Mouse (Mus musculus) MEL (cell line): Measurements from ENCODE around the gene Ucp2. TPM values are rescaled to one million over a fixed set of nuclear protein-coding genes. Genes with fewer than 3 reads are reported as not detected.

ENCODE experiments used
- DNase-seq: peaks from one replicate; pipeline ENCODE4 v3.0.0; 2011; ENCODE audit warnings: low read depth, low spot score
- H3K27ac ChIP-seq: 2 replicates; pipeline ENCODE4 v1.5.1; 2012; ENCODE audit warnings: low read depth, mild to moderate bottlenecking, control low read depth, low read length, moderate library complexity; ENCODE audit not compliant: control insufficient read depth
- H3K27me3 ChIP-seq, 2 experiments: fragments of 150-350 bp in 1 of 2; sonication (generic) in 1 of 2; 2 replicates each; pipeline ENCODE4 v1.6.1; 2012; ENCODE audit warnings: low read length in 2 of 2, mild to moderate bottlenecking in 2 of 2, improper control_type of control experiment in 1 of 2, moderate library complexity in 1 of 2; ENCODE audit not compliant: insufficient read depth in 2 of 2, control insufficient read depth in 1 of 2
- H3K36me3 ChIP-seq, 2 experiments: 2 replicates each; pipeline ENCODE4 v1.6.1; 2012 to 2014; ENCODE audit warnings: low read length in 2 of 2, improper control_type of control experiment in 1 of 2, inconsistent platforms in 1 of 2, mild to moderate bottlenecking in 1 of 2; ENCODE audit not compliant: insufficient read depth in 2 of 2, control insufficient read depth in 1 of 2
- H3K4me1 ChIP-seq, 2 experiments: fragments of 150-350 bp in 1 of 2; sonication (generic) in 1 of 2; 2 replicates each; pipeline ENCODE4 v1.6.1; 2012; ENCODE audit warnings: low read length in 2 of 2, improper control_type of control experiment in 1 of 2, mild to moderate bottlenecking in 1 of 2; ENCODE audit not compliant: insufficient read depth in 2 of 2, control insufficient read depth in 1 of 2
- H3K4me3 ChIP-seq, 2 experiments: fragments of 150-350 bp in 1 of 2; sonication (generic) in 1 of 2; 2 replicates each; pipeline ENCODE4 v1.5.1; 2012; ENCODE audit warnings: low read depth in 2 of 2, low read length in 2 of 2, mild to moderate bottlenecking in 2 of 2, moderate library complexity in 2 of 2, control low read depth in 1 of 2, improper control_type of control experiment in 1 of 2; ENCODE audit not compliant: control insufficient read depth in 1 of 2, insufficient read depth in 1 of 2
- H3K79me2 ChIP-seq: 2 replicates; pipeline ENCODE4 v1.6.1; 2012; ENCODE audit warnings: mild to moderate bottlenecking, low read length, moderate library complexity; ENCODE audit not compliant: control insufficient read depth, poor library complexity, insufficient read depth
- H3K9ac ChIP-seq: 2 replicates; pipeline ENCODE4 v1.6.1; 2012; ENCODE audit warnings: low read depth, mild to moderate bottlenecking, control low read depth, low read length, moderate library complexity; ENCODE audit not compliant: control insufficient read depth, poor library complexity, severe bottlenecking
- H3K9me3 ChIP-seq: fragments of 150-350 bp; sonication (generic); replicated peaks from 2 replicates; pipeline ENCODE4 v1.6.1; 2012; ENCODE audit warnings: mild to moderate bottlenecking, low read length, improper control_type of control experiment, moderate library complexity; ENCODE audit not compliant: insufficient read depth
- BHLHE40 ChIP-seq: IDR thresholded peaks from 2 replicates; pipeline ENCODE4 v1.6.1; 2012; ENCODE audit warnings: low read depth, mild to moderate bottlenecking, inconsistent platforms, low read length, improper control_type of control experiment, borderline replicate concordance
- CTCF ChIP-seq, 3 experiments: IDR thresholded peaks in 2 of 3; conservative IDR thresholded peaks in 1 of 3; 2 replicates each; pipeline ENCODE4 v1.5.1; 2011 to 2012; ENCODE audit warnings: low read length in 3 of 3, low read depth in 2 of 3, mild to moderate bottlenecking in 2 of 3, improper control_type of control experiment in 1 of 3, inconsistent platforms in 1 of 3, mixed read lengths in 1 of 3, moderate library complexity in 1 of 3; ENCODE audit not compliant: control insufficient read depth in 1 of 3, insufficient read depth in 1 of 3, poor library complexity in 1 of 3, severe bottlenecking in 1 of 3
- E2F4 ChIP-seq: IDR thresholded peaks from 2 replicates; pipeline ENCODE4 v1.6.1; 2011; ENCODE audit warnings: low read depth, low read length, improper control_type of control experiment, borderline replicate concordance
- EP300 ChIP-seq, 2 experiments: IDR thresholded peaks; 2 replicates each; pipeline ENCODE4 v1.6.1; 2011; ENCODE audit warnings: improper control_type of control experiment in 2 of 2, low read length in 2 of 2, low read depth in 1 of 2, mild to moderate bottlenecking in 1 of 2
- ETS1 ChIP-seq: IDR thresholded peaks from 2 replicates; pipeline ENCODE4 v1.6.1; 2012; ENCODE audit warnings: low read depth, mild to moderate bottlenecking, inconsistent platforms, low read length, improper control_type of control experiment, moderate library complexity
- GABPA ChIP-seq: IDR thresholded peaks from 2 replicates; pipeline ENCODE4 v1.6.1; 2012; ENCODE audit warnings: low read depth, mild to moderate bottlenecking, inconsistent platforms, low read length, improper control_type of control experiment, moderate library complexity
- GATA1 ChIP-seq: IDR thresholded peaks from 2 replicates; pipeline ENCODE4 v1.6.1; 2011; ENCODE audit warnings: low read depth, low read length, improper control_type of control experiment
- HCFC1 ChIP-seq: IDR thresholded peaks from 2 replicates; pipeline ENCODE4 v1.6.1; 2012; ENCODE audit warnings: low read depth, mild to moderate bottlenecking, inconsistent platforms, low read length, improper control_type of control experiment, moderate library complexity
- JUND ChIP-seq: IDR thresholded peaks from 2 replicates; pipeline ENCODE4 v1.6.1; 2011; ENCODE audit warnings: low read depth, mild to moderate bottlenecking, improper control_type of control experiment, low read length
- MAX ChIP-seq: IDR thresholded peaks from 2 replicates; pipeline ENCODE4 v1.6.1; 2011; ENCODE audit warnings: low read length, improper control_type of control experiment
- MEF2A ChIP-seq: IDR thresholded peaks from 2 replicates; pipeline ENCODE4 v1.6.1; 2014; ENCODE audit warnings: low read depth, mild to moderate bottlenecking, inconsistent platforms, low read length, improper control_type of control experiment; ENCODE audit not compliant: poor library complexity, insufficient replicate concordance, severe bottlenecking; ENCODE audit errors: extremely low read depth
- MYB ChIP-seq: IDR thresholded peaks from 2 replicates; pipeline ENCODE4 v1.6.1; 2011; ENCODE audit warnings: mild to moderate bottlenecking, low read depth, low read length, improper control_type of control experiment
- MYC ChIP-seq: IDR thresholded peaks from 2 replicates; pipeline ENCODE4 v1.6.1; 2011; ENCODE audit warnings: low read depth, mild to moderate bottlenecking, low read length, improper control_type of control experiment, moderate library complexity
- NRF1 ChIP-seq: IDR thresholded peaks from 2 replicates; pipeline ENCODE4 v1.6.1; 2014; ENCODE audit warnings: low read depth, mild to moderate bottlenecking, inconsistent platforms, low read length, improper control_type of control experiment, moderate library complexity; ENCODE audit not compliant: poor library complexity, insufficient read depth, severe bottlenecking
- POLR2AphosphoS5 ChIP-seq: IDR thresholded peaks from 2 replicates; pipeline ENCODE4 v1.6.1; 2012; ENCODE audit warnings: low read depth, borderline replicate concordance, mild to moderate bottlenecking, inconsistent platforms, low read length, moderate library complexity, mixed read lengths
- RAD21 ChIP-seq: IDR thresholded peaks from 2 replicates; pipeline ENCODE4 v1.6.1; 2011; ENCODE audit warnings: mild to moderate bottlenecking, low read depth, low read length, improper control_type of control experiment
- RCOR1 ChIP-seq: IDR thresholded peaks from 2 replicates; pipeline ENCODE4 v1.6.1; 2012; ENCODE audit warnings: low read depth, mild to moderate bottlenecking, inconsistent platforms, low read length, improper control_type of control experiment
- SIN3A ChIP-seq: IDR thresholded peaks from 2 replicates; pipeline ENCODE4 v1.6.1; 2012; ENCODE audit warnings: low read length, improper control_type of control experiment, inconsistent platforms
- SMC3 ChIP-seq: IDR thresholded peaks from 2 replicates; pipeline ENCODE4 v1.6.1; 2011; ENCODE audit warnings: low read depth, low read length, improper control_type of control experiment
- TBP ChIP-seq: IDR thresholded peaks from 2 replicates; pipeline ENCODE4 v1.8.0; 2011; ENCODE audit warnings: low read depth, low read length, improper control_type of control experiment
- UBTF ChIP-seq: IDR thresholded peaks from 2 replicates; pipeline ENCODE4 v1.6.1; 2012; ENCODE audit warnings: low read depth, mild to moderate bottlenecking, inconsistent platforms, low read length, improper control_type of control experiment, moderate library complexity, borderline replicate concordance; ENCODE audit not compliant: insufficient read depth
- USF1 ChIP-seq: IDR thresholded peaks from 2 replicates; pipeline ENCODE4 v1.6.1; 2014; ENCODE audit warnings: low read depth, mild to moderate bottlenecking, inconsistent platforms, low read length, improper control_type of control experiment, moderate library complexity
- USF2 ChIP-seq, 2 experiments: IDR thresholded peaks; 2 replicates each; pipeline ENCODE4 v1.6.1; 2011 to 2012; ENCODE audit warnings: improper control_type of control experiment in 2 of 2, low read length in 2 of 2, borderline replicate concordance in 1 of 2, inconsistent platforms in 1 of 2, low read depth in 1 of 2, mild to moderate bottlenecking in 1 of 2; ENCODE audit not compliant: insufficient read depth in 1 of 2
- ZC3H11A ChIP-seq: IDR thresholded peaks from 2 replicates; pipeline ENCODE4 v1.6.1; 2012; ENCODE audit warnings: low read depth, mild to moderate bottlenecking, inconsistent platforms, low read length, improper control_type of control experiment
- ZKSCAN1 ChIP-seq: IDR thresholded peaks from 2 replicates; pipeline ENCODE4 v1.6.1; 2012; ENCODE audit warnings: low read depth, mild to moderate bottlenecking, inconsistent platforms, low read length, improper control_type of control experiment, moderate library complexity
- polyA plus RNA-seq, 2 experiments: library from polyadenylated mRNA; stranded (reverse) in 1 of 2; unstranded in 1 of 2; fragments of >175 nt in 1 of 2; fragments of >200 nt in 1 of 2; gene quantifications; 2 replicates each; pipeline versions ENCODE4 v1.2.1 to v1.2.4; 2012; ENCODE audit warnings: low replicate concordance in 2 of 2, low read depth in 1 of 2; ENCODE audit not compliant: insufficient read length in 2 of 2, insufficient read depth in 1 of 2, missing spikeins in 1 of 2
- total RNA-seq: library from RNA; depleted of rRNA; stranded (reverse); fragments of 300-350 nt; gene quantifications from 2 replicates; pipeline ENCODE4 v1.2.3, GENCODE M21; 2012

Gene Ucp2
- total and polyA plus RNA-seq, 3 experiments, result 139 to 724 TPM; not detected in 1

- H3K4me1 ChIP-seq, result peaks cover 11 to 14% of the 10 kb centered on the region in 2 experiments
- H3K36me3 ChIP-seq, result peaks cover 0 to 14% of the 10 kb centered on the region in 2 experiments; a peak in 3 of 4 replicates
- H3K27me3 ChIP-seq, result no peaks in the 10 kb centered on the region
- H3K4me3 ChIP-seq, result no peak overlapping the region
- H3K79me2 ChIP-seq, result no peaks in the 10 kb centered on the region
- no peaks in the 10 kb centered on the region for H3K9me3 ChIP-seq
- H3K27ac ChIP-seq, result no peak overlapping the region
- no peak for TF ChIP-seq POLR2AphosphoS5
- peak in 1 of 2 experiments; percentile 19; a peak in 1 of 4 replicates for TF ChIP-seq EP300 (IDR thresholded peaks at IDR 0.05; ENCODE audit: low read depth in 1 of 2, low read length in 2 of 2)
- peak; percentile 93 for TF ChIP-seq ETS1
- no peak for TF ChIP-seq SMC3
- TF ChIP-seq RCOR1, result no peak
- TF ChIP-seq HCFC1, result 0 out of 2 replicates have a peak, but pooled peaks have one; percentile 44
- TF ChIP-seq USF2 (IDR thresholded peaks at IDR 0.05; ENCODE audit: borderline replicate concordance in 1 of 2, insufficient read depth in 1 of 2, low read depth in 1 of 2, low read length in 2 of 2), result 0 out of 4 replicates have a peak, but pooled peaks of 1 of the 2 experiments have one; percentile 29
- TF ChIP-seq ZKSCAN1, result no peak
- no peak for TF ChIP-seq SIN3A
- peak; percentile 77 for TF ChIP-seq USF1
- TF ChIP-seq GATA1, result peak; percentile 41; the same call in 1 of the 2 replicates
- TF ChIP-seq CTCF (IDR thresholded peaks at IDR 0.05 in 2 of 3, conservative IDR thresholded peaks at IDR 0.05 in 1 of 3; ENCODE audit: control insufficient read depth in 1 of 3, insufficient read depth in 1 of 3, low read depth in 2 of 3, low read length in 3 of 3, poor library complexity in 1 of 3, severe bottlenecking in 1 of 3), result peak in 2 of 3 experiments; percentile 17 to 22; a peak in 2 of 6 replicates
- peak; percentile 39 for DNase-seq
- no peak overlapping the region for H3K9ac ChIP-seq
Measured at GRCm38 (mm10) chr7:100458153-100458552, 35.0 kb upstream of the Ucp2 start.

- H3K9ac ChIP-seq, result no peak overlapping the region
- DNase-seq, result no peak
- no peak overlapping the region for H3K27ac ChIP-seq
- no peaks in the 10 kb centered on the region for H3K9me3 ChIP-seq
- no peak overlapping the region for H3K4me3 ChIP-seq
- H3K36me3 ChIP-seq, result peaks cover 0 to 21% of the 10 kb centered on the region in 2 experiments; a peak in 3 of 4 replicates
- peaks cover 15 to 22% of the 10 kb centered on the region in 2 experiments for H3K4me1 ChIP-seq
- no peak for TF ChIP-seq MYB
- no peak for TF ChIP-seq TBP
- no peak for TF ChIP-seq GABPA
- TF ChIP-seq ZC3H11A, result no peak
- no peak for TF ChIP-seq RAD21
- TF ChIP-seq MAX, result no peak
- no peak for TF ChIP-seq RCOR1
- TF ChIP-seq BHLHE40, result no peak
- no peak for TF ChIP-seq JUND
- TF ChIP-seq MYC, result no peak
- no peak for TF ChIP-seq MEF2A
- TF ChIP-seq SMC3, result no peak
- TF ChIP-seq UBTF, result no peak
- no peak for TF ChIP-seq NRF1
- TF ChIP-seq E2F4, result no peak
- no peaks in the 10 kb centered on the region for H3K27me3 ChIP-seq
- no peaks in the 10 kb centered on the region for H3K79me2 ChIP-seq
Measured at GRCm38 (mm10) chr7:100459862-100460261, 33.3 kb upstream of the Ucp2 start.
